Mouse (Mus musculus): ENCODE results near the gene Cyp3a13.
"Not testable (repeated sequence)": the region's sequence is repeated elsewhere in the genome, so short reads cannot be mapped to it uniquely, and the experiment has no call there.

Cyp3a13 gene

GRCm38 (mm10) chr5:137921532-137921931 lies at the start of gene Cyp3a13:
Gene Cyp3a13 (minus strand): TSS chr5:137921619.
- DNase-seq (ENCODE audit: low spot score) = no peak

DNA sequence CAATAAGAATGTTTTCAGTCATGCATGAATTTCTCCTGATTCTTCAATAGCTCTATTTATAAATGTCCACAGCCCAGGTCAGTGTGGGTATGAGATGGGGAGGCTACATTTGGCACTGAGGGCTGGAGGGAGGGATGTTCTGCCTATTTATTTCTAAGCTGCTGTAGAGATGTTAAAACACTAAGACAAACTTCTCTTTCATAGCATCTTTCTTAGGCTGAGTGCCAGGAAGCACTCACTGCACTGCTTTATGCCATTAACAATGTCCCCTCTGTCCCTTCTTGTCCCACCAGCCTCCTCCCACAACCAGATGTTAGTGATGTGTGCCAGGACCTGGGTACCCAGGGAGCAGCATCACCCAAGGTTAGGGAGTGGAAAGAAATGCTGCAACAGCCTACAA lies 45.1 kb upstream of the Cyp3a13 start:
- DNase-seq (ENCODE audit: low spot score) = peak; percentile 69

DNA sequence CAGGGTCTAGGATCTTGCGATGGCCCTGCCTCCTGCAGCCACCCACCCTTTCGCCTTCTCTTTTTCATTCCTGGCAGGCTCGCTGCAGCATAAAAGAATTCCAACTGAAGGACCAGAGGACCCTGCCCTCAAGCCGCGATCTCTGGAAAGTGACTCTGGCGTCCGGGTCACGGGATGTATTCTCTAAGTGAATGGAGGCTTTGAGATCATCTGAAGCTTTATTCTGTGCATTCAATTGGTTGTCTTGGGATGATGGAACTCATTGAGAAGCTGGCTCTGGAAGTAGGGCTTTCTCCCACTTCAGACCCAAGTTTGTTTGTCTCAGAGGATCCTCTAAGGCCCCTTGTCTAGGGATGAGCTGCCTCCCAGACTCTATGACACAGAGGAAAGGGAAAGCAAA lies 41.5 kb upstream of the Cyp3a13 start, which contains the start of gene Gjc3:
Gene Gjc3 (minus strand): TSS at position 154 of the 400 bp plus-strand sequence.
- DNase-seq (ENCODE audit: low spot score) = no peak

GRCm38 (mm10) chr5:137956404-137956803 lies 35.0 kb upstream of the Cyp3a13 start:
- DNase-seq (ENCODE audit: low spot score) = no peak

- peak; percentile 52 for DNase-seq (ENCODE audit: low spot score)
Observed at GRCm38 (mm10) chr5:137951218-137951617, 29.8 kb upstream of the Cyp3a13 start.

GRCm38 (mm10) chr5:137947303-137947702 lies 25.9 kb upstream of the Cyp3a13 start:
- no peak for DNase-seq (ENCODE audit: low spot score)

DNA sequence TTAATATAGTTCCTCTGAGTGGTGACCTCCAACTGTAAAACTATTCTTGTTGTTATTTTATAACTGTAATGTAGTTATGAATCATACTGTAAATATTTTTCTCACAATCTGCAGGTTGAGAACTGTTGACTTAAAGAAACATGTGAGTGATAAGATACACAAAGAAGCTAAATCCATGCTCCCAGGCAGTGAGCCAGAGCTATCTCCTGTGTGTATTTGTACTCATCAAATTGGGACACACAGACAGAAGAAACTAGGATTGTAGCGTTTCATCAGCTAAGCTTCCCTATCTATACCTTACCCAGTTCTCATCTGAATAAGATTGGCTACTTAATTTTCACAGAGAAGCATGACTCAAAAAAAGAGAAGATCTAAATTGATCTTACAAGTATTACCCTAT lies 21.7 kb upstream of the Cyp3a13 start:
- DNase-seq (ENCODE audit: low spot score) = peak; percentile 17

DNA sequence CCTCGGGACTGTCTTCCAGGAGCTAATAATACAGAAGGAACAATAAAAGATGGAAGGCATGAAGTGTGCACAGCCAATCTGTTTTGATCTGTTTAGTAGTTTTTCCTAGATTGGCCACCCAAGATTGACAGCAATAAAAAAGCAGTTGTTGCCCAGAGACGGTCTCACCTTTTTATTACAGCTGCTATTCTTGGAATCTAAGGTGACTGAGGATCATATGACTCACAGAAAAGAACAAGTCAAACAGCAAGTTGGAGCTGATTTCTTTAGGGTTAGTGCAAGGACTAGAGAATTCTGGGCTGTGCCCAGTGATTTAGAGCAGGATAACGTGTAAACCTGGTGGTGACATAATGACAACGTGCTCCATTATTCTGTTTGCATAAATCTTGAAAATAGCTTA lies 19.5 kb upstream of the Cyp3a13 start:
- no peak for DNase-seq (ENCODE audit: low spot score)

GRCm38 (mm10) chr5:137937238-137937637 lies 15.8 kb upstream of the Cyp3a13 start:
- DNase-seq (ENCODE audit: low spot score) = no peak

- no peak for DNase-seq (ENCODE audit: low spot score)
Observed at GRCm38 (mm10) chr5:137936486-137936885, 15.1 kb upstream of the Cyp3a13 start.

- not testable (repeated sequence) for DNase-seq (ENCODE audit: low spot score)
Observed at GRCm38 (mm10) chr5:137933934-137934333, 12.5 kb upstream of the Cyp3a13 start.

DNA sequence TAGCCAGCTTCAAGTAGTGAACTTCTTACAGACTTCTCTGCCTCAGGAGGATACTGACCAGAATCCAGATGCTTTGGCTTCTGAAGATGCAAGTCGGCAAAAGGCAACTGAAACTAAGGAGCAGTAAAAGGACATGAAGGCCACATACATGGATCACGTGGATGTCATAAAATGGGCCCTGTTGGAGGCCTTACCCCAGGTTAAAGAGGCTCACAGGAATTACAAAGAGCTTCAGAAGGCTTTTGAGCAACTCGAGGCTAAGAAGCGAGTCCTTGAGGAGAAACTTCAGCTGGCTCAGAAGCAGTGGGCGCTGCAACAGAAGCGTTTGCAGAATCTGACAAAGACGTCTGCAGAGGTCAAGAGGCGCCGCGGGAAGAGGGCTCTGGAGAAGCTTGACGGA lies 7.0 kb upstream of the Cyp3a13 start:
- no peak for DNase-seq (ENCODE audit: low spot score)

DNA sequence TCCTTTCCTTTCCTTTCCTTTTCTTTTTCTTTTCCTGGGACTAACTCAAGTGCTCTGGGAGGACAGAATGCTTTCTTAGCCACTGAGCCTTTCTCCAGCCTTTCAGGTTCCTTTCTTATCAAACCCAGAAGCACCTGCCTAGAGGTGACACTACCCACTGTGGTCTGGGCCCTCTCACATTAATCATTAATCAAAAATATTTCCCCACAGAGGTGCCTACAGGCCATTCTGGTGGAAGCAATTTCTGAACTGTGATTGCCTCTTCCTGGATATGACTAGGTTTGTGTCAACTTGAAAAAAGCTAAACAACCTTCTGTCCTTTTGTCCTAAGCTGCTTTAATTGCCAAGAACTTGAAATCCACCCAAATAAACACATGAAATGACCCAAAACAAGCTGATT lies 752 bp upstream of the Cyp3a13 start:
- DNase-seq (ENCODE audit: low spot score) = no peak

- no peak for DNase-seq (ENCODE audit: low spot score)
Observed at GRCm38 (mm10) chr5:137915550-137915949, 5.9 kb downstream of the Cyp3a13 start.

DNA sequence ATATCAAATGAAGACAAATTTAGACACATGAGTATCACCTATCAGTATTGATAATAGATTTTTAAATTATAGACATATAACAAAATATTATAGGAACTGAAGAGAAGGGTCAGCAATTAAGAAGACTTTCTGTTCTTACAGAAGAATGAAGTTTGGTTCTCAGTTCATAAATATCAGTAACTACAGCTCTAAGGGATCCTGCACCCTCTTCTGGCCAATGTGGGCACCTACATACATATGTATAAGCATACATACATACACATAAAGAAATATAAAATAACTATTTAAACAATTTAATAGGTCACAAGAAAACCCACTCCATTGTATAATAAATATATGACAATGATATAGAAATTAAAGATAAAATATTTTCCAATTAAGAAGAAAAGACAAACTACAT lies 6.9 kb downstream of the Cyp3a13 start:
- DNase-seq (ENCODE audit: low spot score) = no peak

- no peak for DNase-seq (ENCODE audit: low spot score)
Observed at GRCm38 (mm10) chr5:137909564-137910262, 11.7 kb downstream of the Cyp3a13 start.

- DNase-seq (ENCODE audit: low spot score) = no peak
Observed at GRCm38 (mm10) chr5:137897812-137898211, 23.6 kb downstream of the Cyp3a13 start.

- no peak for DNase-seq (ENCODE audit: low spot score)
Observed at GRCm38 (mm10) chr5:137892954-137893353, 28.5 kb downstream of the Cyp3a13 start.

DNA sequence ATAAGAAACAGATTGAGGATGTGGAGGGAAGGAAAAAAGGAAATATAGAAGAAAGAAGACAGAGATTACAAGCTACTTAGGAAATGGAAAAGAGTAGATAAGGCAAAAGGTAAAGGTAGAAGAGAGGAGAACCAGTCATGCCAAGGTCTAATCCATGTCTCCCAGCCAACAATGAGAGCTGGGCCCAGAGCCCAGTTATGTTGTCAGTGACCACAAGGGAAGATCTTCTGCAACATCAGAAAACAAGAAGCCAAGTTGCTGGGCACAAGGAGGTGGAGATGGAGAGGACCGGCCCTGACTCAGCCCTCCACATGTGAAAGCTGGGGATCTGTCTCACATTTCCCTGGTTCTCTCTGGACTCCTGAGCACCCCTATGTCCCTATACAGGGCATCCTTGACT lies 33.8 kb downstream of the Cyp3a13 start:
- DNase-seq (ENCODE audit: low spot score) = no peak

DNA sequence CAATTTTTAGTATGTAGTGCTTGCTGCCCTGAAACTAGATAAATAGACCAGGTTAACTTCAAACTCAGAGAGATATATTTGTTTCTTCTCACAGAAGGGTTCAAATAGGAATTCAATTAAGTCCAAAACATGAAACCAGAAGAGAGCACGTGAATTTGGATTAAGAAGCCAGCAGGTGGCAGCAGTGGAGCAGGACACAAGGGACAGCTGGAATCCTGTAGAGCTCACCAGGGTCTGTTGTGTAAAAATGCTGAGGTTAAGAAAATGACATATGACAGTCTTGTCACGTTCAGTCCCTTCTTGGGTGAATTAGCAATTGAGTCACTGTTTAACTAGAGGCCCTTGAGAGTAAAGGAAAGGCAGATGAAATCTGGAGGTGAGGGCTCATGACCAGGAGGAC lies 35.5 kb downstream of the Cyp3a13 start:
- no peak for DNase-seq (ENCODE audit: low spot score)

DNA sequence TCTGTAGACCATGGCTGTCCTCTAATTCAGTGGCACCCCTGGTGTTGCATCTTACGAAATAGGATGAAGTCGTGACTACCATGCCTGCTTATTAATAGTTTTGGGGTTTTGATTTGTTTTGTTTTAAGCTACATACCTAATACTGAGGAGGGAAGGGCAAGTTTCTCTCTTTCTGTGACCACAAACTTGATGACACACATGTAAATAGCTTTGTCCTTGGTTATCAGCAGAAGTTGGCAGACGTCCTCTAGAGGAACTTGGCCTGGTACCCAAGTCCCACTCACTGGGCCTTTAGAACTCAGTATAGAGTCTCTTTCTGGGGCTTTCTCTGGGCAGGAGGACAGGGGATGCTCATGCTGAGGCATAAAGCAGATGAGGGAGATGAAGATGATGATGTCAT lies 38.1 kb downstream of the Cyp3a13 start:
- DNase-seq (ENCODE audit: low spot score) = no peak

GRCm38 (mm10) chr5:137882922-137883321 lies 38.5 kb downstream of the Cyp3a13 start:
- no peak for DNase-seq (ENCODE audit: low spot score)

DNA sequence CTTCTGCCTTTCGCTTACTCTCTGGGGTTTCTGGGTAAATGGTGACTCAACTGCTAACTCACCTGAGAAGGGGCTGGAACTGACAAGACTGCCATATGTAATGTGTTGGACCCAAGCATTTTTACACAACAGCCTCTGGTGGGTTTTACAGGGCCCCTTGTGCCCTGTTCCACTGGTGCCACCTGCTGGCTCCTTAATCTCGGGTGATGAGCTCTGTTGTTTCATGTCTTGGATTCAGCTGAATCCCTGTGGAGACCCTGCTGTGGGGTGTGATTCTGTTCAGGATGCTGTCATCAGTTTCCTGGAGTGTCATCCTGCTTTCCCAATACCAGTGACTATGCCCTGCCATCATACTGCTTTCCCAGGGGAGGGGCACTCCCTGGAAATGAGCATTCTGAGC lies 43.6 kb downstream of the Cyp3a13 start:
- no peak for DNase-seq (ENCODE audit: low spot score)

- DNase-seq (ENCODE audit: low spot score) = no peak
Observed at GRCm38 (mm10) chr5:137875054-137875453, 46.4 kb downstream of the Cyp3a13 start.

All from testis, postnatal 14 days (tissue).